Mouse (Mus musculus) midbrain, embryonic 12.5 days (tissue): Measurements from ENCODE around the gene Abcc4. TPM values are rescaled to one million over a fixed set of nuclear protein-coding genes. Genes with fewer than 3 reads are reported as not detected.

Experiments
- ATAC-seq: fragments of 200-750 bp; cut with Nextera tagmentation; 2 replicates; pipeline ENCODE4 v1.8.0; 2017; ENCODE audit warnings: low read depth, moderate TSS enrichment, moderate library complexity; ENCODE audit not compliant: low FRiP score
- H3K27ac ChIP-seq: fragments of 300-500 bp; sonication (generic); replicated peaks from 2 replicates; pipeline ENCODE4 v1.5.1; 2016; ENCODE audit warnings: mild to moderate bottlenecking
- H3K27me3 ChIP-seq: fragments of 300-500 bp; sonication (generic); 2 replicates; pipeline ENCODE4 v1.6.1; 2016; ENCODE audit warnings: mild to moderate bottlenecking
- H3K36me3 ChIP-seq: fragments of 300-500 bp; sonication (generic); 2 replicates; pipeline ENCODE4 v1.6.1; 2016
- H3K4me1 ChIP-seq: fragments of 300-500 bp; sonication (generic); 2 replicates; pipeline ENCODE4 v1.6.1; 2016
- H3K4me2 ChIP-seq: fragments of 300-500 bp; sonication (generic); replicated peaks from 2 replicates; pipeline ENCODE4 v1.6.1; 2016; ENCODE audit warnings: mild to moderate bottlenecking, moderate library complexity
- H3K4me3 ChIP-seq: fragments of 300-500 bp; sonication (generic); 2 replicates; pipeline ENCODE4 v1.5.1; 2016; ENCODE audit warnings: mild to moderate bottlenecking
- H3K9ac ChIP-seq: fragments of 300-500 bp; sonication (generic); replicated peaks from 2 replicates; pipeline ENCODE4 v1.6.1; 2016; ENCODE audit warnings: mild to moderate bottlenecking, moderate library complexity
- H3K9me3 ChIP-seq: fragments of 300-500 bp; sonication (generic); 2 replicates; pipeline ENCODE4 v1.6.1; 2016; ENCODE audit warnings: mild to moderate bottlenecking
- WGBS: fragments of 180-500 bp; shearing (Covaris S2); methylation state at CpG from one replicate; pipeline ENCODE4 v1.1.7; 2016; 5-methylcytosine and 5-hydroxymethylcytosine counted together
- microRNA-seq: library from miRNA; unstranded; fragments of <30 nt; microRNA quantifications from one replicate; pipeline ENCODE4, GENCODE M21; 2017
- polyA plus RNA-seq: library from polyadenylated mRNA; unstranded; fragments of >200 nt; fragmentation: Nextera tagmentation; extraction: Ambion mirVana; gene quantifications from 2 replicates; pipeline ENCODE4 v1.2.1, GENCODE M21; 2016

The Abcc4 gene
- polyA plus RNA-seq, 1 experiment from 2014 or later: 3.1 TPM

DNA sequence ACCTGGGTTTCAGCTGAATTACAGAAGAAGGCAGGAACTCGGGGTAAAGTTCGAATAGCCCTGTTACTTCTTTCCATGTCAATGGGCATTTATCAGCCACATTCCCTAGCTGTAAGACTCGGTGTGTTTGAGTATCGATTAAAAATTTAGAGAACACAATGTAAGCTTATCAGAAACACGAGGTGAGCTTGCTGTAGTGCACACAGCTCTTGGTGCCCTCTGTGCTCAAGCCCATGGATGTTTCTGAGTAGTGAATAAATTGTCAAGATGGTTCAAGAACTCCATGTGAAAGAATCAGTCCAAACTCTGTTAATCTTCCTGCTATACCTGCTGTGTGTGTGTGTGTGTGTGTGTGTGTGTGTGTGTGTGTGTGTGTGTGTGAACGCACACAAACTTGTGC, 272.2 kb downstream of the Abcc4 start:
- H3K4me3 ChIP-seq: no peak overlapping the region
- H3K27ac ChIP-seq: no peak overlapping the region
- WGBS: 16% methylated on average over 6 of the region's 6 CpGs
- H3K4me1 ChIP-seq: peaks cover 32% of the 10 kb centered on the region; the same call in 1 of the 2 replicates
- H3K27me3 ChIP-seq: peaks cover 56% of the 10 kb centered on the region
- H3K36me3 ChIP-seq: no peaks in the 10 kb centered on the region
- H3K9me3 ChIP-seq: no peaks in the 10 kb centered on the region
- H3K9ac ChIP-seq: no peak overlapping the region
- H3K4me2 ChIP-seq: no peak overlapping the region
- ATAC-seq: no peak

Small RNA genes lying within 50 kb of the gene (microRNA-seq; reads per million reads assigned to microRNA genes)
- gene Mir6391: not detected

Other genes starting within 250 kb of the Abcc4 start
- 0.77 and 0.85 TPM in 2 replicates for gene Cldn10, start 81.7 kb upstream of the Abcc4 start, polyA plus RNA-seq
- 44.5 and 45.4 TPM in 2 replicates for gene Dzip1, start 219.2 kb upstream of the Abcc4 start, polyA plus RNA-seq
- gene Dnajc3, start 231.8 kb upstream of the Abcc4 start, polyA plus RNA-seq: 23.8 and 26.1 TPM in 2 replicates